Mouse (Mus musculus) embryonic facial prominence, embryonic 14.5 days (tissue): ENCODE measurements around the gene Enkur. TPM values are rescaled to one million over a fixed set of nuclear protein-coding genes. Genes with fewer than 3 reads are reported as not detected.

Experiments
- ATAC-seq: fragments of 200-750 bp; cut with Nextera tagmentation; 2 replicates; pipeline ENCODE4 v1.8.0; 2017; ENCODE audit warnings: low read depth, moderate number of reproducible peaks, moderate TSS enrichment
- DNase-seq: peaks from one replicate; pipeline ENCODE4 v3.0.0-alpha.2; 2015; ENCODE audit warnings: low spot score
- H3K27ac ChIP-seq: fragments of 300-500 bp; sonication (generic); replicated peaks from 2 replicates; pipeline ENCODE4 v1.5.1; 2014; ENCODE audit warnings: low read depth, mild to moderate bottlenecking, low read length, moderate library complexity
- H3K27me3 ChIP-seq: fragments of 300-500 bp; sonication (generic); replicated peaks from 2 replicates; pipeline ENCODE4 v1.6.1; 2014; ENCODE audit warnings: low read length; ENCODE audit not compliant: control insufficient read depth, insufficient read depth
- H3K36me3 ChIP-seq: fragments of 300-500 bp; sonication (generic); 2 replicates; pipeline ENCODE4 v1.6.1; 2014; ENCODE audit warnings: low read length, mixed read lengths; ENCODE audit not compliant: control insufficient read depth, insufficient read depth
- H3K4me1 ChIP-seq: fragments of 300-500 bp; sonication (generic); 2 replicates; pipeline ENCODE4 v1.6.1; 2014; ENCODE audit warnings: antibody characterized with exemption, low read length; ENCODE audit not compliant: control insufficient read depth, insufficient read depth
- H3K4me2 ChIP-seq: fragments of 300-500 bp; sonication (generic); 2 replicates; pipeline ENCODE4 v1.6.1; 2014; ENCODE audit warnings: low read depth, mild to moderate bottlenecking, low read length, moderate library complexity, mixed read lengths
- H3K4me3 ChIP-seq: fragments of 300-500 bp; sonication (generic); 2 replicates; pipeline ENCODE4 v1.5.1; 2014; ENCODE audit warnings: low read depth, mild to moderate bottlenecking, low read length
- H3K9ac ChIP-seq: fragments of 300-500 bp; sonication (generic); 2 replicates; pipeline ENCODE4 v1.6.1; 2014; ENCODE audit warnings: low read depth, mild to moderate bottlenecking, low read length, moderate library complexity, mixed read lengths
- H3K9me3 ChIP-seq: fragments of 300-500 bp; sonication (generic); 2 replicates; pipeline ENCODE4 v1.6.1; 2016; ENCODE audit warnings: low read length; ENCODE audit not compliant: control insufficient read depth
- WGBS: fragments of 180-500 bp; shearing (Covaris S2); extraction: QIAGEN DNeasy Blood & Tissue Kit; methylation state at CpG from one replicate; pipeline ENCODE4 v1.1.7; 2014; 5-methylcytosine and 5-hydroxymethylcytosine counted together
- polyA plus RNA-seq: library from polyadenylated mRNA; unstranded; fragments of >200 nt; fragmentation: Nextera tagmentation; extraction: Ambion mirVana; gene quantifications from 2 replicates; pipeline ENCODE4 v1.2.1, GENCODE M21; 2014

The Enkur gene
- polyA plus RNA-seq, 1 experiment from 2014 or later = 3.3 TPM

DNA sequence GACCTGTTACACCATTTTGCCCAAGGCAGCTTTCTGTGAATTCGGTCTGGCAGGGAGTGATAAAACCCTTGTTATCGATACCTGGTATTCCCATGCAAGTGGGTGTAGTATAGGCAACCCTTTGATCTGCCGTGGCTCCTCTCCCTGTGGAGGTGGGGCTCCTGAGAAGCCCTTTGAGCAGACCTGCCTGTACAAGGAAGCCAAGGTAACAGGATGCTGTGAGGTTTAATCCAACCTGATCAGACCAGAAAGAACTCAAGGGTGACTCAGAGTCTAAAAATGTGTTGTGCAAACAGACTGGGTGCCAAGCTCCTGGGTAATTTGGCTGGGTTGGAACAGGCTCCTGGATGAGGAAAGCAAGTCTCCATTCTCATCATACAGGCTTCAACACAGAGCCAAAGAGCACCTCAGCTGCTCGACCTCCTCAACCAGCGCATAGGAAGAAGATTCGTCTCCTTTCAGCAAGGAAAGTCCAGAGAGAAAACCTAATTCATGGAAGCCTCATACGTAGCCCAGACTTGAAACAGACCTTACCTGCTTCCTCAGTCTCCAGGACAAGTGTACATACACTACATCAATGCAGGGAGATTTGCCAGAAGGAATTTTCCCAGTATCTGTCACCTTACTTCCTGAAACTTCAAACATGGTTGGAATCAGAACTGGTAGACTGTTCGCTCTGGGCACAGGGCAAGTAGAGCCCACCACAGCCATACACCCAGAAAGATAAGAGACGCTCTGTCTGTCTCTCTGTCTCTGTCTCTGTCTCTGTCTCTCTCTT, 29.9 kb upstream of the Enkur start:
- H3K4me1 ChIP-seq = no peaks in the 10 kb centered on the region
- DNase-seq = peak; percentile 88
- no peak overlapping the region for H3K4me2 ChIP-seq
- no peaks in the 10 kb centered on the region for H3K27me3 ChIP-seq
- no peaks in the 10 kb centered on the region for H3K36me3 ChIP-seq
- 67% methylated on average over 9 of the region's 9 CpGs for WGBS
- H3K4me3 ChIP-seq = no peak overlapping the region
- peak overlapping the region; percentile 52 for H3K27ac ChIP-seq
- ATAC-seq = peak; percentile 95
- no peaks in the 10 kb centered on the region for H3K9me3 ChIP-seq
- H3K9ac ChIP-seq = no peak overlapping the region

DNA sequence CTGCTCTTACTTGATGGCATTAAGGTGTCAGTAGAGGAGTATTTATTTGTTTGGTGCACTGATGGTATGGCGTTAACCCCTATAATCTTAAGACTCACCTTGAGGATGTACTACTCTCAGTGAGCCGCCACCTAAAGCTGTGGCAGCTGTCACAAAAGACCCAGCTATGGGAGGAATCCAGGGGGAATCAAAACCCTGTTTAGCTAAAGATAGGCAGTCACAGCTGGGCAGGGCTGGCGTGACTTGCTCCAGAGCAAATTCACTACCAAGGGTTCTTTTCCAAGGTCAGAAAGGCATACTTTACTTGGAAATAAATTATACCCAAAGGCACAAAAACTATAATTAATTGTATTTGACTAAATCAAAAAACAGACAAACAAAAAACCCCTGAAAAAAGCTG, 26.0 kb upstream of the Enkur start:
- ATAC-seq = no peak

DNA sequence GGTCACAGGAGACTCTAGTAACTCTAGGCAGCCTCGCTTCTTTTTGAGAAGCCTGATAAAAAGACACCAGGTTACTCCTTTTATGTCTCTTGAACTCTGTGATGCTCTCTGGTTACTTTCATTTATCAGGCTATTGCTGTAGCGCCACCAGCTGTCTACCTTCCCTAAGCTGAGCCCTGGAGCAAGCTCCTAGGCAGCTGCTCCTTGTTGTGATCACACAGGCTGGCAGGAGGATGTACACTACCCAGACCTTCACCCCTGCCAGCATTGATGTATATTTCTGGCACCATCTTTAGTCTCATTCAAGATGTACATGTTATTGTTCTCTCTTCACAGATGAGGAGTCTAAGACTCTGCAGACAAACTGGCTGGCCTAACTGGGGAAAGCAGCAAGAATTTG, 25.1 kb upstream of the Enkur start:
- H3K4me3 ChIP-seq = no peak overlapping the region
- H3K9me3 ChIP-seq = no peaks in the 10 kb centered on the region
- no peaks in the 10 kb centered on the region for H3K27me3 ChIP-seq
- no peaks in the 10 kb centered on the region for H3K4me1 ChIP-seq
- ATAC-seq = no peak
- H3K36me3 ChIP-seq = no peaks in the 10 kb centered on the region
- peak; percentile 13 for DNase-seq
- H3K27ac ChIP-seq = no peak overlapping the region
- WGBS = 61% methylated on average over 2 of the region's 2 CpGs
- no peak overlapping the region for H3K9ac ChIP-seq
- H3K4me2 ChIP-seq = no peak overlapping the region

More for the DNA sequence above, 26.0 kb upstream of the Enkur start:
- Histone ChIP-seq H3K9ac (no peak overlapping the region), H3K27me3 (no peaks in the 10 kb centered on the region), H3K36me3 (no peaks in the 10 kb centered on the region), H3K4me3 (no peak overlapping the region), H3K4me1 (no peaks in the 10 kb centered on the region), H3K27ac (no peak overlapping the region), H3K4me2 (no peak overlapping the region), H3K9me3 (no peaks in the 10 kb centered on the region)
- no peak for DNase-seq
- 65% methylated on average over 3 of the region's 3 CpGs for WGBS

DNA sequence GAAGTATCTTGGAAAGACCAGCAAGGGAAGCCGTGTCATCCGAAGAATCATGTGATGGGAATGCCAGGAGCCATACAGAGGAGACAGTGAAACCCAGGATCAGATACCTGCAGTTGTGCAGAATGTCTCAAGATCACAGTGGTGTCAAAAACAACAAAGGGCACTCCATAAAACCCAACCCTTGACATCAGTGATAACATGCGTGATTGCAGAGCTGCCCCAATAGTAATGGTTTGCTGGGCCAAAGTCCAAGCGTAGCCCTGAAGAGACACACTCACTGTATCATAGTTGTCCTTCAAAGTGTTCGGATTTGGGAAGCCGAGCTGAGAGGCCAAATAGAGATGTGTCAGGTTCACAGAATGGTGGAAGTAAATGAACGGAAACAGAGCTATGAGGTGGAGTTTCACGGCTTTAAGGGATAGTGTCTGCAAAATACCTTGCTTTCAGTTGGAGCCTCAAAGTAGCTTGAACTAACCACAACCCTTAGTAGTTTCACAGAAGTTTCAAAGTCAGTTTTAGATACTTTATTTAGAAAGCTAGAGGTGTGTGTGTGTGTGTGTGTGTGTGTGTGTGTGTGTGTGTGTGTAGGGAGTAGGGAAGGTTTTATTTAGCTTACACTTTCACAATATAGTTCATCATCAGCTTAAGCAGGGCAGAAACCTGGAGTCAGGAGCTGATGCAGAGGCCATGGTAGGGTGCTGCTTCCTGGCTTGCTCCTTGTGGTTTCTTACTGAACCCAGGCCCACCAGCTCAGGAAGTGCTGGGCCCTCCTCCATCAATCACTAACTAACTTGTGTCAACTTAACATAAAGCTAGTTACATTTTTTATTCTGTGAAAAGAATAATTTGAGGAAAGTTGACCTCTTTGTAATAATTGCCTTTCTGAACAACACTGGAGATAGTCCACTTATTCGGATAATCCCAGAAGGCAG, 17.6 kb upstream of the Enkur start:
- H3K9ac ChIP-seq = no peak overlapping the region
- H3K4me2 ChIP-seq = no peak overlapping the region
- no peaks in the 10 kb centered on the region for H3K4me1 ChIP-seq
- no peaks in the 10 kb centered on the region for H3K27me3 ChIP-seq
- H3K4me3 ChIP-seq = no peak overlapping the region
- H3K27ac ChIP-seq = no peak overlapping the region
- WGBS = 86% methylated on average over 9 of the region's 9 CpGs
- ATAC-seq (no peak), DNase-seq (no peak)
- no peaks in the 10 kb centered on the region for H3K9me3 ChIP-seq
- no peaks in the 10 kb centered on the region for H3K36me3 ChIP-seq

DNA sequence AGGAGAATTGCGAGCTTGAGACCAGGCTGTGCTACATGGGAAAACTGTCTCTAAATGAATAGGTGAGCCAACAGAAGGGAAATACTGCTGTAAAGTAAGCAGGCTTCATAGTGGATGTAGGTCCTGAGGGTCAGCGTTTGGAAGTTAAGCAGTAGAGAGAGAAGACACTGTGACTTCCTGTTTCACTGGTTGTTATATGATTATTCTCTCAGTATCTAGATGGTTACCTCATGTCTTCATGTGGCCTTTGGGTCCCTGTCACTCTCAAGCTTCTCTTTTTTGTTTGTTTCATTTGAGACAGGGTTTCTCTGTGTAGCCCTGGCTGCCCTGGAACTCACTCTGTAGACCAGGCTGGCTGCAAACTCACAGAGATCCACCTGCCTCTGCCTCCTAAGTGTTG, 10.1 kb upstream of the Enkur start:
- Histone ChIP-seq H3K27me3 (no peaks in the 10 kb centered on the region), H3K9ac (no peak overlapping the region), H3K9me3 (no peaks in the 10 kb centered on the region), H3K27ac (no peak overlapping the region), H3K36me3 (no peaks in the 10 kb centered on the region), H3K4me1 (no peaks in the 10 kb centered on the region), H3K4me3 (no peak overlapping the region), H3K4me2 (no peak overlapping the region)
- DNase-seq (no peak), ATAC-seq (no peak)
- 87% methylated on average over 2 of the region's 2 CpGs for WGBS

DNA sequence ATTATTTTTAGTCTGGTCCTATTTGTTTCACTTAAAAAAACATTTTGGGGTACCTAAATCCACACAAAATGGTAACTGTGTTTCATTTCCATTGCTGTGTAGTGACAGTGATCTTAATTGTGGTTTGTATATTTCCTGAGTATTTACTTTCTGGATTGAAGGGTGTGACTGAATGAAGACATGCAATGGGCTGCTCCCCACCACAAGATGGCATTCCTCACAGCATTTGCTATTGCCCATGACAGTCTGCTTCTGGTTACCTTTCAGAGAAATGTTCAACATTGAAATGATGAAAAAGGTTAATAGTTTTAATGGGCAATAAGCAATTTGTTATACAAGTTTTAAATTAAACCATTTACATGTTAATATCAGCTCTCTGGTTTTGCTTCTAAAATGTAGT, 9.2 kb upstream of the Enkur start:
- H3K9me3 ChIP-seq = no peaks in the 10 kb centered on the region
- no peaks in the 10 kb centered on the region for H3K27me3 ChIP-seq

DNA sequence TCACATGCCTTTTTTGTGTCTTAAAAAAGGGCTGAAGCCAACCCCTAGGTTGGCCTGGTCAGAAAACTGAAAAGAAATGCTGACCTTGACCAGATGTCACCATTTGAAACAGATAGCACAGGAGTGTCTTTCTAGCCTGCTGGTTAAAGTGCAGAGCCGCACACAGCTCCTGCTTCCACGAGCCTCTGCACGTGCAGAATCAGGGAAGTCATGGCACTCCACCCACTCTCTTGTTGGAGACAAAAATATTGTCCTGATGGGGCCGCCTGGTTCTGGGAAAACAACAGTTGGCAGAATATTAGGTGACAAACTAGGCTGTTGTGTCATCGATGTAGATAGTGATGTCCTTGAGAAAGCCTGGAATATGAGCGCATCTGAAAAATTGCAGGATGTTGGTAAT, 6.2 kb upstream of the Enkur start:
- 90% methylated on average over 6 of the region's 6 CpGs for WGBS
- H3K27me3 ChIP-seq = no peaks in the 10 kb centered on the region

More for the DNA sequence above, 9.2 kb upstream of the Enkur start:
- no peaks in the 10 kb centered on the region for H3K36me3 ChIP-seq
- no peak overlapping the region for H3K27ac ChIP-seq
- no peak overlapping the region for H3K4me2 ChIP-seq
- ATAC-seq (no peak), DNase-seq (no peak)
- no peaks in the 10 kb centered on the region for H3K4me1 ChIP-seq
- H3K9ac ChIP-seq = no peak overlapping the region
- no peak overlapping the region for H3K4me3 ChIP-seq

DNA sequence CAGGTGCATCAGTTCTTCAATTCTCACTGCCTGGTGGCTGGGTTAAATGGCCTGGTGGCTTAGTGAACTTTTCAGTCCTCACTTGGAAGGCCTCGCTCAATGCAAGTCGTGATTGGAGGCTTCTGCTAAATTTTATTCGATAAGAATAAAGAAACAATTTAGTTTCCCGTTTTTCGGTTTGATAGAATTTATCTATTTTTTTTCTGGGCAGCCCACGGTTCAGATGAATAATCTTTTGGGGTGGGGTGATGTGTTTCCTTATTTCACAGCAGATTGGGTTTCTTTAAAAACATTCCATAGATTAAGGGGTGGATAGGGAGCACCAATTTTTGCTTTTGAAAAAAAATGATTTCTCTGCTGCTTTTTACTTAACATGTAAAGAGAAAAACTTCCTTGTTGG, 1.1 kb upstream of the Enkur start:
- no peak overlapping the region for H3K27ac ChIP-seq
- H3K4me1 ChIP-seq = peaks cover 4% of the 10 kb centered on the region; the same call in 1 of the 2 replicates
- peak overlapping the region; percentile 74 for H3K4me2 ChIP-seq
- H3K4me3 ChIP-seq = peak overlapping the region; percentile 64
- H3K9me3 ChIP-seq = no peaks in the 10 kb centered on the region
- DNase-seq = no peak
- ATAC-seq = no peak
- H3K27me3 ChIP-seq = no peaks in the 10 kb centered on the region
- peak overlapping the region; percentile 66 for H3K9ac ChIP-seq
- no peaks in the 10 kb centered on the region for H3K36me3 ChIP-seq
- 39% methylated on average over 6 of the region's 6 CpGs for WGBS

More for the DNA sequence above, 6.2 kb upstream of the Enkur start:
- no peak overlapping the region for H3K9ac ChIP-seq
- no peaks in the 10 kb centered on the region for H3K4me1 ChIP-seq
- DNase-seq (no peak), ATAC-seq (no peak)
- no peaks in the 10 kb centered on the region for H3K9me3 ChIP-seq
- H3K36me3 ChIP-seq = no peaks in the 10 kb centered on the region
- H3K27ac ChIP-seq = no peak overlapping the region
- H3K4me2 ChIP-seq = no peak overlapping the region
- H3K4me3 ChIP-seq = no peak overlapping the region
